Mouse (Mus musculus) liver, embryonic 16.5 days (tissue): Measurements from ENCODE around the gene Thsd4. TPM values are rescaled to one million over a fixed set of nuclear protein-coding genes. Genes with fewer than 3 reads are reported as not detected.

ENCODE experiments used
- ATAC-seq: fragments of 200-750 bp; cut with Nextera tagmentation; 2 replicates; pipeline ENCODE4 v1.8.0; 2017; ENCODE audit warnings: low read depth, mild to moderate bottlenecking, moderate number of reproducible peaks, moderate library complexity
- H3K27ac ChIP-seq: fragments of 300-500 bp; sonication (generic); 2 replicates; pipeline ENCODE4 v1.5.1; 2014; ENCODE audit warnings: mild to moderate bottlenecking, low read length
- H3K27me3 ChIP-seq: fragments of 300-500 bp; sonication (generic); 2 replicates; pipeline ENCODE4 v1.6.1; 2014; ENCODE audit warnings: low read depth, low read length, mixed read lengths; ENCODE audit not compliant: control insufficient read depth, insufficient read depth
- H3K36me3 ChIP-seq: fragments of 300-500 bp; sonication (generic); 2 replicates; pipeline ENCODE4 v1.6.1; 2014; ENCODE audit warnings: mild to moderate bottlenecking; ENCODE audit not compliant: control insufficient read depth, insufficient read depth
- H3K4me1 ChIP-seq: fragments of 300-500 bp; sonication (generic); 2 replicates; pipeline ENCODE4 v1.6.1; 2014; ENCODE audit warnings: low read depth, low read length, mixed read lengths; ENCODE audit not compliant: control insufficient read depth
- H3K4me2 ChIP-seq: fragments of 300-500 bp; sonication (generic); 2 replicates; pipeline ENCODE4 v1.6.1; 2014; ENCODE audit warnings: low read depth, low read length, mixed read lengths
- H3K4me3 ChIP-seq: fragments of 300-500 bp; sonication (generic); 2 replicates; pipeline ENCODE4 v1.5.1; 2014; ENCODE audit warnings: low read depth, mild to moderate bottlenecking, low read length
- H3K9ac ChIP-seq: fragments of 300-500 bp; sonication (generic); 2 replicates; pipeline ENCODE4 v1.6.1; 2014; ENCODE audit warnings: low read depth, low read length
- H3K9me3 ChIP-seq: fragments of 300-500 bp; sonication (generic); replicated peaks from 2 replicates; pipeline ENCODE4 v1.6.1; 2016; ENCODE audit warnings: low read length; ENCODE audit not compliant: control insufficient read depth
- WGBS: fragments of 180-500 bp; shearing (Covaris S2); extraction: QIAGEN DNeasy Blood & Tissue Kit; methylation state at CpG from one replicate; pipeline ENCODE4 v1.1.7; 2014; ENCODE audit not compliant: insufficient replicate concordance; 5-methylcytosine and 5-hydroxymethylcytosine counted together
- polyA plus RNA-seq: library from polyadenylated mRNA; unstranded; fragments of >200 nt; fragmentation: Nextera tagmentation; extraction: Ambion mirVana; gene quantifications from 2 replicates; pipeline ENCODE4 v1.2.1, GENCODE M21; 2015

Thsd4 gene
- polyA plus RNA-seq, 1 experiment from 2014 or later: 1.1 TPM

DNA sequence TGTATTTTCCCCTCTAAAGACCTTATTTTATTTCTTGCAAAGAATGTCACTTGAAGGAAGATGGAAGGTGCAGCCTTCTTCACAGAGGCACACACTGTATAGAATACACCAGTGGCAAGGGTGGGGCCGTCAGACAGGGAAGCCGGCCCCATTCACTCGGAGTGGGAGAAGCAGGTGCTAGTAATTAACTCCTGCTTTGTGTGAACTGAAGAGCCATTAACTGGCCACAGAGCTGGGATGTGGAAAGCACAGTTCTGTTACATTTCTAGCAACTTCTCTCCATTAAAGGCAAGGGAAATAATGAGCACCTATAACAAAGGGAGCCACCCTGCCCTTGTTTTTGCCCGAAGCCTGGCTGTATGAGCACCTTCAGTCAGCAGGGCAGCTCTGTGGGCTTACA lies 374.4 kb downstream of the Thsd4 start:
- 57% methylated on average over 4 of the region's 4 CpGs for WGBS
- Histone ChIP-seq H3K4me3 (no peak overlapping the region), H3K27ac (no peak overlapping the region), H3K27me3 (no peaks in the 10 kb centered on the region), H3K4me2 (no peak overlapping the region), H3K4me1 (no peaks in the 10 kb centered on the region), H3K9ac (no peak overlapping the region), H3K9me3 (no peaks in the 10 kb centered on the region), H3K36me3 (no peaks in the 10 kb centered on the region)
- no peak for ATAC-seq

GRCm38 (mm10) chr9:60143816-60144215 lies 378.0 kb downstream of the Thsd4 start:
- no peaks in the 10 kb centered on the region for H3K27me3 ChIP-seq
- H3K4me1 ChIP-seq: no peaks in the 10 kb centered on the region
- no peak overlapping the region for H3K4me2 ChIP-seq
- no peak overlapping the region for H3K27ac ChIP-seq
- no peak overlapping the region for H3K9ac ChIP-seq
- no peaks in the 10 kb centered on the region for H3K9me3 ChIP-seq
- H3K36me3 ChIP-seq: no peaks in the 10 kb centered on the region
- H3K4me3 ChIP-seq: no peak overlapping the region
- no peak for ATAC-seq
- 75% methylated on average over 6 of the region's 6 CpGs for WGBS

DNA sequence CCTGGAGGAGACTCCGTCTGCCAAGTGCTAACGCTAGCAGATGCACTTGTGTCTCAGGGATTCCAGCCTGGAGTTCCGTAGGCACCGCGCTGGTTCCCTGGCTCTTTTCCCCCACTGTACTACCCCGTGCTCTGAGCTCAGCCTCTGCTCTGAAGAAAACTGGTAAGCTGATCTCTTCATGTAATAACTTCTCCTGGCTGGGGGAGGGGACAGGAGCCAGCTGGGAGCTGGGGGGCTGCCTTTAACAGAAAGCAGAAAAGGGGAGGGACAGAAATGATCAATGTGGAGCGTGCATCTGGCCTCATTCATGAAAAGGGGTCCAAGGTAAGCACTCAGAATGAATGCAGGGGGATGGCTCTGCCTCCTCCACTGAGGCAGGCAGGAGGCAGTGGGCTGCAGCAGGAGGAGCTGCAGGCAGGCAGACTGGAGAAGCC lies 380.7 kb downstream of the Thsd4 start:
- H3K27me3 ChIP-seq: no peaks in the 10 kb centered on the region
- no peaks in the 10 kb centered on the region for H3K36me3 ChIP-seq
- no peak overlapping the region for H3K27ac ChIP-seq
- H3K9me3 ChIP-seq: no peaks in the 10 kb centered on the region
- no peak for ATAC-seq
- H3K4me1 ChIP-seq: no peaks in the 10 kb centered on the region
- no peak overlapping the region for H3K4me3 ChIP-seq
- no peak overlapping the region for H3K9ac ChIP-seq
- no peak overlapping the region for H3K4me2 ChIP-seq
- WGBS: 60% methylated on average over 7 of the region's 7 CpGs

- no peak for ATAC-seq
- Histone ChIP-seq H3K27ac (no peak overlapping the region), H3K9ac (no peak overlapping the region)
Observed at GRCm38 (mm10) chr9:60140411-60140810, 381.4 kb downstream of the Thsd4 start.

DNA sequence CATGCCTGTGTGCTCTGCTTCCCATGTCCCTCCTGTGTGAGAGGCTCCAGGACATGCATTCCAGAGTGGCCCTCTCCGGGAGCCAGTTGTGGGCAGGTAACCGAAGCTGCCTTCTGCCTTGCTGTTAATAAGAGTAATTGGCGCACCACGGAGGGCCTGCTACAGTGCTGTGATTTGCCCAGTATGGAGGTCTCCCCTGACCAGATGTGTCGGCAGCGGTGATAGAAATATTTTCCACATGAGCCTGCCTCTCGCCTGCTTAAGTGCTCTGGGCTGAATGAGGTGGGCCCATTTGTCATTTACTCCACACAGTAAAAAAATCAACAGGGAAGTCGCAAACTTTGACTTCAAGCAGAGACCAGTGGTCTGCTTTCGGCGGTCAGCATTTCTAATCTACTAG lies 382.4 kb downstream of the Thsd4 start:
- Histone ChIP-seq H3K4me2 (no peak overlapping the region), H3K27me3 (no peaks in the 10 kb centered on the region), H3K36me3 (no peaks in the 10 kb centered on the region), H3K9ac (no peak overlapping the region), H3K4me3 (no peak overlapping the region), H3K9me3 (no peaks in the 10 kb centered on the region), H3K27ac (no peak overlapping the region), H3K4me1 (no peaks in the 10 kb centered on the region)
- no peak for ATAC-seq
- WGBS: 70% methylated on average over 10 of the region's 10 CpGs

More at GRCm38 (mm10) chr9:60140411-60140810, 381.4 kb downstream of the Thsd4 start:
- 49% methylated on average over 6 of the region's 6 CpGs for WGBS
- Histone ChIP-seq H3K4me3 (no peak overlapping the region), H3K36me3 (no peaks in the 10 kb centered on the region), H3K4me1 (no peaks in the 10 kb centered on the region), H3K27me3 (no peaks in the 10 kb centered on the region), H3K9me3 (no peaks in the 10 kb centered on the region), H3K4me2 (no peak overlapping the region)

DNA sequence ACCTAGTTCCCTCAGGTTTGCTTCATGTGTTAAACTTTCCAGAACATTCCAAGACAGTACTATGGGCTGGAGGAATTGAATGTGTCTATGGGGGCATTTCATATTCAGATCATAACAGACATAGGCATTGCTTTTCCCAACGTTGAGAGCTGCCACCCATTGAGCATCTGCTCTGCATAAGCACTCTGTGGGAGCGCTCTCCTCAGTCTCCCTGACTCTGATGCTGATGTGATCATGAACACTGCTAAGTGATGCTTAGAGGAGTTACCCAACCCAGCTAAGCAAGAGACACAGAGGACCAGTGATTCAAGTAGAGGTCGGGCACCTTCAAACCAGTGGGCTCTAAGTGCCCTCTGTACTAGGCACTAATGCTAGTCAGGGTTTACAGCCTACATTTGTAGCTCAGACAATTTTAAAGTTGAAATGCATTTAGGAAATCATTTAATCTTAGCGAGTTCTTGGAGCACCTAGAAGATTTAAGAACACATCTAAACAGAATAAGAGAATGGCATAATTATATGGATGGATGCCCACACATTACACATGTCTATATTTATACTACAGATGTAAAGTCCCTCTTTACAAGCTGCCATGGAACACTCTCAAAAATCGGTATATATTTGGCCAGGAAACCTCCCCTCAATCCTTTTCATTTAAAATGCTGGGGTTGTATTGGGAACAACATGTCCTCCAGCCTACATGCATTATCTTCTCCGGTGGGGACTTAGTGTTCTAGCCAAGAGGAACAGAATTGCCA lies 392.4 kb downstream of the Thsd4 start:
- no peaks in the 10 kb centered on the region for H3K4me1 ChIP-seq
- H3K4me2 ChIP-seq: no peak overlapping the region
- no peak overlapping the region for H3K9ac ChIP-seq
- no peak overlapping the region for H3K27ac ChIP-seq
- H3K9me3 ChIP-seq: no peaks in the 10 kb centered on the region
- no peaks in the 10 kb centered on the region for H3K36me3 ChIP-seq
- ATAC-seq: no peak
- H3K27me3 ChIP-seq: no peaks in the 10 kb centered on the region
- WGBS: 52% methylated on average over 6 of the region's 6 CpGs
- H3K4me3 ChIP-seq: no peak overlapping the region

GRCm38 (mm10) chr9:60126961-60127360 lies 394.9 kb downstream of the Thsd4 start:
- no peak overlapping the region for H3K9ac ChIP-seq
- no peaks in the 10 kb centered on the region for H3K4me1 ChIP-seq
- H3K27ac ChIP-seq: no peak overlapping the region
- no peaks in the 10 kb centered on the region for H3K27me3 ChIP-seq
- no peaks in the 10 kb centered on the region for H3K9me3 ChIP-seq
- no peak overlapping the region for H3K4me2 ChIP-seq
- 52% methylated on average over 5 of the region's 5 CpGs for WGBS
- H3K36me3 ChIP-seq: no peaks in the 10 kb centered on the region
- H3K4me3 ChIP-seq: no peak overlapping the region
- no peak for ATAC-seq

DNA sequence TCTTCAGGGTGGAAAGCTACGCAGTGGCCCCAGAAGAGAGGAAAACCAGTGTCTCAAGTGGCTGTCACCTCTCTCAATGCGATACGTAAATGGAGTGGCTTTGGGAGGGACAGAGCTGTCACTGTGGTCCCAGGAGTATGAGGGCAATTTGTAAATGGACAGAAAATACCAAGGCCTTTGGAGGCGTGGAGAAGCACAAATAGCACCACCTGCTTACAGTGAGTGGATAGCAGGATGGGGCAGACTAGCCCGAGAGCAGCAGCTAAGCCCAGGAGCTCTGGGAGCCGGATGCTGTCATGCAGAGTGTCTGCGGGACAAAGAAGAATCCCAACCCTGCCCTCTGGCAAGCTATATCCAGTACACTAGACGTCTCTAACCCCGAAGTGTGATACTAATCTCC lies 397.7 kb downstream of the Thsd4 start:
- H3K9me3 ChIP-seq: no peaks in the 10 kb centered on the region
- H3K27me3 ChIP-seq: no peaks in the 10 kb centered on the region
- no peaks in the 10 kb centered on the region for H3K4me1 ChIP-seq
- H3K4me3 ChIP-seq: no peak overlapping the region
- no peak overlapping the region for H3K9ac ChIP-seq
- H3K36me3 ChIP-seq: no peaks in the 10 kb centered on the region
- WGBS: 67% methylated on average over 9 of the region's 9 CpGs
- no peak overlapping the region for H3K4me2 ChIP-seq
- no peak overlapping the region for H3K27ac ChIP-seq
- no peak for ATAC-seq

- no peak overlapping the region for H3K4me2 ChIP-seq
- H3K27ac ChIP-seq: no peak overlapping the region
- H3K36me3 ChIP-seq: no peaks in the 10 kb centered on the region
- no peak for ATAC-seq
- WGBS: 69% methylated on average over 1 of the region's 1 CpGs
- no peaks in the 10 kb centered on the region for H3K27me3 ChIP-seq
- H3K9me3 ChIP-seq: no peaks in the 10 kb centered on the region
- no peak overlapping the region for H3K9ac ChIP-seq
- no peaks in the 10 kb centered on the region for H3K4me1 ChIP-seq
- no peak overlapping the region for H3K4me3 ChIP-seq
Observed at GRCm38 (mm10) chr9:60123066-60123465, 398.8 kb downstream of the Thsd4 start.
